Mouse (Mus musculus): Measurements from ENCODE around the gene Otx1. TPM values are rescaled to one million over a fixed set of nuclear protein-coding genes. Genes with fewer than 3 reads are reported as not detected.

Gene Otx1
- total RNA-seq, 2 experiments from 2014 or later, result 6.0 to 6.3 TPM

- intact Hi-C loops (cut with DNase I), result loop anchor here (5.0 kb wide), 1 partner anchor 197 kb away; no protein-coding TSS in a partner anchor
- DNase-seq (ENCODE audit: low spot score in 2 of 2), result no peak
These were observed 2.2 kb downstream of the Otx1 start for GRCm38 (mm10) chr11:22000316-22001076.

GRCm38 (mm10) chr11:21999396-22000315 is 3.0 kb downstream of the Otx1 start:
- DNase-seq (ENCODE audit: low spot score in 2 of 2), result peak in 1 of 2 experiments; percentile 5
- intact Hi-C loops (cut with DNase I), result loop anchor here (5.0 kb wide), 1 partner anchor 198 kb away; no protein-coding TSS in a partner anchor

- DNase-seq (ENCODE audit: low spot score in 2 of 2), result peak; percentile 5 to 13
- intact Hi-C loops (cut with DNase I), result no loop called here
These were observed 4.3 kb downstream of the Otx1 start for GRCm38 (mm10) chr11:21998141-21999047.

GRCm38 (mm10) chr11:21997561-21998140 is 5.0 kb downstream of the Otx1 start:
- DNase-seq (ENCODE audit: low spot score in 2 of 2), result peak; percentile 16 to 30
- intact Hi-C loops (cut with DNase I), result no loop called here

- peak; percentile 32 to 41 for DNase-seq (ENCODE audit: low spot score in 2 of 2)
These were observed 5.8 kb downstream of the Otx1 start for GRCm38 (mm10) chr11:21996661-21997560.

GRCm38 (mm10) chr11:21996325-21996647 is 6.4 kb downstream of the Otx1 start:
- DNase-seq (ENCODE audit: low spot score in 2 of 2), result peak; percentile 15 to 22
- intact Hi-C loops (cut with DNase I), result no loop called here

More at GRCm38 (mm10) chr11:21996661-21997560, 5.8 kb downstream of the Otx1 start:
- intact Hi-C loops (cut with DNase I), result no loop called here

- peak; percentile 10 to 11 for DNase-seq (ENCODE audit: low spot score in 2 of 2)
- intact Hi-C loops (cut with DNase I), result no loop called here
These were observed 7.0 kb downstream of the Otx1 start for GRCm38 (mm10) chr11:21995534-21996324.

GRCm38 (mm10) chr11:21994377-21995370 is 8.0 kb downstream of the Otx1 start:
- DNase-seq (ENCODE audit: low spot score in 2 of 2), result peak in 1 of 2 experiments; percentile 8

GRCm38 (mm10) chr11:21993597-21994376 is 8.9 kb downstream of the Otx1 start:
- DNase-seq (ENCODE audit: low spot score in 2 of 2), result peak; percentile 26 to 30
- intact Hi-C loops (cut with DNase I), result no loop called here

More at GRCm38 (mm10) chr11:21994377-21995370, 8.0 kb downstream of the Otx1 start:
- intact Hi-C loops (cut with DNase I), result no loop called here

GRCm38 (mm10) chr11:21992761-21993596 is 9.7 kb downstream of the Otx1 start:
- no peak for DNase-seq (ENCODE audit: low spot score in 2 of 2)
- intact Hi-C loops (cut with DNase I), result no loop called here

- DNase-seq (ENCODE audit: low spot score in 2 of 2), result no peak
- intact Hi-C loops (cut with DNase I), result no loop called here
These were observed 14.2 kb downstream of the Otx1 start for GRCm38 (mm10) chr11:21988398-21988946.

GRCm38 (mm10) chr11:21985118-21985517 is 17.6 kb downstream of the Otx1 start:
- DNase-seq (ENCODE audit: low spot score in 2 of 2), result no peak
- intact Hi-C loops (cut with DNase I), result no loop called here

- intact Hi-C loops (cut with DNase I), result loop anchor here (10.0 kb wide), 1 partner anchor 309 kb away; no protein-coding TSS in a partner anchor
- DNase-seq (ENCODE audit: low spot score in 2 of 2), result no peak
These were observed 28.6 kb downstream of the Otx1 start for GRCm38 (mm10) chr11:21974005-21974531.

GRCm38 (mm10) chr11:21973597-21973996 is 29.1 kb downstream of the Otx1 start:
- DNase-seq (ENCODE audit: low spot score in 2 of 2), result no peak

More at GRCm38 (mm10) chr11:21973597-21973996, 29.1 kb downstream of the Otx1 start:
- intact Hi-C loops (cut with DNase I), result loop anchor here (10.0 kb wide), 1 partner anchor 309 kb away; no protein-coding TSS in a partner anchor

All from left cerebral cortex, postnatal 25 days (tissue).